Mouse (Mus musculus) urinary bladder, postnatal 10 days (tissue): ENCODE measurements around the gene Brinp1.

ENCODE experiments used
- DNase-seq: peaks from one replicate; pipeline ENCODE4 v3.0.0; 2022; ENCODE audit warnings: low spot score

The Brinp1 gene

GRCm38 (mm10) chr4:68954322-68954901, at the start of gene Brinp1:
TSS of gene Brinp1 (minus strand) at chr4:68954397.
- no peak for DNase-seq

- no peak for DNase-seq
Measured at GRCm38 (mm10) chr4:68957265-68957664, 3.1 kb upstream of the Brinp1 start.

GRCm38 (mm10) chr4:68955621-68956020, 1.4 kb upstream of the Brinp1 start:
- DNase-seq = no peak

DNA sequence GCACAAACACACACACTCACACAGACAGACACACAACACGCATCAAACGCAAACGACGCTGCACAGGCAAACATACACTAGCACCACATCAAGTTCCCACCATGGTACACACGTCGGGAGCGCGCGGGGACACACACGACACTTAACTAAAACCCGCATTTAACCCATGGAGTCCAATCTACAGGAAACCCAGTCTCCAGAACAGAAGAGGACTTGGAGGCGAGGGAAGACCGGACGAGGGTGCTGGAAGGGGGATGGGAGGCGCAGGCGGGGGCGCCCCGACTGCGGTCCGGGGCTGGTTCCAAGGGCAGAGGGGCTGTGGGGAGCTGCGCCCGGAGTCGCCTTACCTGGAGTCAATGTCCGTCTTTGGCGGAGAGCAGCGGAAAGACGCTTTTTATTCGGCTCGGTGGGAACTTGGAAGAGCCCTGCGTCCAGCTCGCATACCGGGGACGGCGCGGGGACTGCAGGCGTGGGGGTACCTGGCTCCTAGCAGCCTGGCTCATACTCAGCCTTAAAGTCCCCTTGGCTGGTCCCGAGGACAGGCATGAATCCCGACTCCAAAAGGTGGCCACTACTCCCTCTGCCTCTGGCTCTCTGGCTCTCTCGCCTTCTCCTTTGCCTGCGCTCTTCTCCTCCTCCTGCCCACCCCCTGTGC, 403 bp downstream of the Brinp1 start:
- no peak for DNase-seq

- no peak for DNase-seq
Measured at GRCm38 (mm10) chr4:68953131-68953551, 1.1 kb downstream of the Brinp1 start.

DNA sequence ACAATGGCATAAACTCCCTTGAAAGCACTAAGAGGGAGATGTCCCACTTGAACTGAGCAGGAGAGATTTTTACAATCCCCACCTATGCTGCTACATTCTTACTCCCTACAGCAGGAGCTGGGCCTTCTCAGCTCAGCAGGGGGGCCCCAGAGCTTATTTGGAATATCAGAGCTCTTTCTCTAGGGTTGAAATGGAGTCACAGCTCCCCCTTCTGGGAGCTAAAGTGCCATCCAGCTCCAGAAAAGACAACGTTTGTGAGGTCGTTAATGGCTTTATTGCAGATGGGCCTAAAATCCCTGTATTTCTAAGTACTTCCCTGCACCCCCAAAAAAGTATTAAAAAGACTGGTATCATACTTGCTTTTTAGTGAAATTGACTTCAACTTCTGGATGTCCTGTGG, 3.6 kb downstream of the Brinp1 start:
- no peak for DNase-seq

- DNase-seq = no peak
Measured at GRCm38 (mm10) chr4:68942938-68943337, 11.3 kb downstream of the Brinp1 start.

GRCm38 (mm10) chr4:68930022-68930421, 24.2 kb downstream of the Brinp1 start:
- no peak for DNase-seq

- DNase-seq = no peak
Measured at GRCm38 (mm10) chr4:68926091-68926490, 28.1 kb downstream of the Brinp1 start.

GRCm38 (mm10) chr4:68922944-68923343, 31.3 kb downstream of the Brinp1 start:
- DNase-seq = no peak

DNA sequence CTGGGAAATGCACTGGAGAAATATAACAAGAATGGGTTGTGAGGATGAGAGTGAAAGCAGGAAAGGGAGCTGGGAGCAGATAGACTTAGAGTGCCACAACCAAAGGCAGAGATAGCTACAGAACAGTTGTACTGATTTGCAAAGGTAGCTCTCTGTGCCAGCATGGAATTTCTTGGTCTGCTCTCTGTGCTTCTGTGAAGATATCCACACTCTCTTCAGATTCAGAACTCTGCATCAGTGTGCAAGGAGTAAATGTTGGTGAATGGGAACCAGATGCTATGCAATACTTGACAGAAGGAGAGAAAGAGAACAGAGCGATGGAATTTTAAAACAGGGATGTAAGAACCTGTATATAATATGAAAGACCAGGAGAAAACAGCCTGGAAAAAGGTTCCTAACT, 31.7 kb downstream of the Brinp1 start:
- no peak for DNase-seq

- no peak for DNase-seq
Measured at GRCm38 (mm10) chr4:68920127-68920526, 34.1 kb downstream of the Brinp1 start.

- DNase-seq = no peak
Measured at GRCm38 (mm10) chr4:68910942-68911341, 43.3 kb downstream of the Brinp1 start.

DNA sequence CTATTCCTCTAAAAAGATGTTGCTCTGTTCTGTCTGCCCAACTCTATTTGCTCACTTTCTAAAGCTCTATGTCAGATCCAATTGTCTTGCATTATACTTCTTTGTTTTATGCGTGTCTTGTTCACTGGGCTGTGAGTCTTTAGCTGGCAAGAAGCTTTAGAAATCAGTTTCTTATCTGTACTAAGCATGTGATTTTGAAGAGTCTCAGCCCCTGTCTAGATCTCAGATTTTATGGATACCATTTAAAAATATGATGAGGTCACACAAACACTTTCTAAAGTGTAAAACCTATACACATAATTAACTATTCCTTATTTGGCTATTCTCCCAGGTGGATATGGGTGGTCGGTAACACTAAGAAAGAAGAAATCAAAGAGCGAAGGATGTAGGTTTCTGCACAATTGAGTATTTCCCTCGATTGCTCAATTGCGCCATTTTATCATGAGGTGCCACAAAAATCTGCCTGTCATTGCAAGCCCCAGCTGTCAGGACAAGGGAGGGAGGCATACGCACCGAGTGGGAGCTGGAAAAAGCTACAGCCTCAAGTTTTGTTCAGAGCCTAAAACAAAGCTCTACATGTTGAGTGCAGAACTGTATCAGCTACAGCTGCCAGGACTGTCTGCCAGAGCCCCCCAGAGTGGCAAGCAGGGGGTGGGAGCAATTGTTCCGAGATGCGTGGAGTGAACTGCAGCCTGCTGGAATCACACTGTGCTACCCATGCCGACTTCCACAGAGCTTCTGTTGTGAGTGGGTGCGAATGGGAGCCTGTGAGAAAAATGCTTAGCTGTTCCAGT, 47.6 kb downstream of the Brinp1 start:
- DNase-seq = no peak

- DNase-seq = no peak
Measured at GRCm38 (mm10) chr4:68890526-68890925, 63.7 kb downstream of the Brinp1 start.

- no peak for DNase-seq
Measured at GRCm38 (mm10) chr4:68886276-68886675, 67.9 kb downstream of the Brinp1 start.

- DNase-seq = no peak
Measured at GRCm38 (mm10) chr4:68872028-68872427, 82.2 kb downstream of the Brinp1 start.

GRCm38 (mm10) chr4:68865135-68865767, 88.9 kb downstream of the Brinp1 start:
- no peak for DNase-seq

GRCm38 (mm10) chr4:68864668-68865067, 89.5 kb downstream of the Brinp1 start:
- no peak for DNase-seq

- no peak for DNase-seq
Measured at GRCm38 (mm10) chr4:68856868-68857267, 97.3 kb downstream of the Brinp1 start.

- no peak for DNase-seq
Measured at GRCm38 (mm10) chr4:68849671-68850070, 104.5 kb downstream of the Brinp1 start.

DNA sequence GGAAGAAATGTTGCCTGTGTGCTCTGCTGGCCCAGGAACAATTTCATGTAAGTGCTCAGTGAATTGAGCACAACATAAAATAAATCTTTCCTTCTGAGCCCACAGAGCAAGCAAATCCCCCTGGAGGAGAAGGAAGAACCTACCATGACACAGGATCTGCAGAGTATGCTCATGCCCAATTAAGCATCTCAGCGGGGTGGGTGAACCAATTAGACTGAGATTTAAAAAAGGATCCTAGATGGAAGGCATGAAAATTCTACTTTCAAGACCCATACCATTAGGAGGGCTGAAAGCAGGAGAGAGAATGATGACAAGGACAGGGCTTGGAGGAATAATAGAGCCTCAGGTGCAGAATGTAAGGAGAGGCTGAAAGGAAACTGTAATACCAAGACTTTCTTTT, 107.2 kb downstream of the Brinp1 start:
- DNase-seq = no peak

DNA sequence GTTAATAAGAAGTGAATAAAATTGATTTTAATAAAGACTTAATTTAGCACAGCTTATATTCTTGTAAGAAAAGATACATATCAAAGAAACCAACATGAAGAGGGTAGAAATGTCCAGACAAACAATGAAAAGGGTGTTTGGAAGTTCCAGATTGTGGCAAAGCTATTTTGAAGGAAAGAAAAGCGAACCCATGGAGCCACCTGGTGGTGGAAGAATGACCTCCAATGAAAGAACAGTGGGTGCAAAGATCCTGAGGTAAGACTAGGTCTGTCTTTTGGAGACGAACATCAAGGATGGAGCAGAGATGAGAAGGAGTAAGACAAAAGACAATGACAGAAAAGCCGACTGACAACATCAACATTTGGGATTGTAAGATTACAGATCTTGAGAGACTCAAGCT, 108.2 kb downstream of the Brinp1 start:
- no peak for DNase-seq
